10 mouse cellular contexts compared by ENCODE assay signal in the genomic region with DNA sequence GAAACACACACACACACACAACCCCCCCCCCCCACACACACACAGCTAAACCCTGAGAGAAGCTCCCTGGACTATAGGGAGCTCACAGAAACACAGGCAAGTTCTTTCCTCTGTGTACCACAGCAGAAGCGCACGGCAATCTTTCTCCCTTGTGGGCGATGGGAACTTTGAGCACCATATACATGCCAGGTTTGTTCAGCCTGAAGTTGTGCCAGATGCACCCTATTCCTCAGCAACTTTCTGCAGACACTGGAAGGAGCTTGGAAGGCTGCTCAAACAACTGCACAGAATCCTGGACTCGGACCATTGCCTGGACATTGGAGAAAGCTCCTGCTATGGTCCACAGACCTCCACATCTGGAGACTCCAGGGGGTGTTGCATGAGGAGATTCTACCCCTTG.
DNase-seq lines count a peak whose midpoint lies in the region; ATAC-seq lines count a peak whose summit lies in the region.
"Had no signal": no experiment of that assay in that cellular context is flagged by ENCODE, and none has a peak within 500 bp of the region (broad histone marks: within the 10 kb centered on the region; RNA-seq: fewer than 3 reads in every experiment).

No protein-coding gene starts in this region.

- peak; percentile 46 for ATAC-seq in frontal cortex, adult (ENCODE audit: low TSS enrichment)
- no peak for ATAC-seq in neural tube, embryonic 11.5 days (ENCODE audit: insufficient read depth, low FRiP score, low TSS enrichment)
- ATAC-seq in neural tube, embryonic 15.5 days (ENCODE audit: low FRiP score) = no peak
- ATAC-seq in limb, embryonic 12.5 days (ENCODE audit: insufficient number of reproducible peaks, insufficient read depth, low FRiP score, low TSS enrichment, low read depth) = no peak
- ATAC-seq in stomach, embryonic 16.5 days (ENCODE audit: insufficient read depth, low FRiP score) = peak; percentile 1; the same call in 1 of the 2 replicates
- no peak for ATAC-seq in monocyte, adult 5-6 weeks (replicated peaks; ENCODE audit: insufficient number of reproducible peaks, low FRiP score, low TSS enrichment, poor library complexity, severe bottlenecking)

- no peak for DNase-seq in frontal cortex, postnatal 36 days (ENCODE audit: low spot score in 2 of 2)
- no peak for DNase-seq in neural tube, embryonic 11.5 days (ENCODE audit: low spot score)
- no peak for DNase-seq in adrenal gland, postnatal 36 days
- DNase-seq: spleen, adult 18-20 months had no signal

- H3K27ac ChIP-seq in neural tube, embryonic 11.5 days (ENCODE audit: low read depth, low read length) = peak overlapping the region; percentile 56; the same call in 1 of the 2 replicates
- no peak overlapping the region; the same call in 1 of the 2 replicates for H3K27ac ChIP-seq in neural tube, embryonic 15.5 days (replicated peaks)
- H3K27ac ChIP-seq in limb, embryonic 12.5 days = 0 out of 2 replicates have a peak overlapping the region, but pooled peaks have one; percentile 12
- H3K27ac ChIP-seq in stomach, embryonic 16.5 days (ENCODE audit: low read length) = peak overlapping the region; percentile 79

- no peaks in the 10 kb centered on the region for H3K4me1 ChIP-seq in neural tube, embryonic 11.5 days (ENCODE audit: control insufficient read depth, insufficient read depth, low read length)
- peaks cover 5% of the 10 kb centered on the region; the same call in 1 of the 2 replicates for H3K4me1 ChIP-seq in neural tube, embryonic 15.5 days
- H3K4me1 ChIP-seq in limb, embryonic 12.5 days (replicated peaks) = peaks cover 8% of the 10 kb centered on the region; the same call in 1 of the 2 replicates
- H3K4me1 ChIP-seq in stomach, embryonic 16.5 days (ENCODE audit: control insufficient read depth, insufficient read depth, low read length) = peaks cover 14% of the 10 kb centered on the region; the same call in 1 of the 2 replicates

- H3K27me3 ChIP-seq in neural tube, embryonic 11.5 days (ENCODE audit: control insufficient read depth, insufficient read depth, low read length) = no peaks in the 10 kb centered on the region
- H3K27me3 ChIP-seq in neural tube, embryonic 15.5 days (replicated peaks) = no peaks in the 10 kb centered on the region
- H3K27me3 ChIP-seq in limb, embryonic 12.5 days = no peaks in the 10 kb centered on the region
- H3K27me3 ChIP-seq in stomach, embryonic 16.5 days (ENCODE audit: control insufficient read depth, insufficient read depth, low read length) = no peaks in the 10 kb centered on the region

- WGBS in neural tube, embryonic 11.5 days = 76% methylated on average over 4 of the region's 4 CpGs
- 50% methylated on average over 4 of the region's 4 CpGs for WGBS in neural tube, embryonic 15.5 days
- WGBS in limb, embryonic 12.5 days = 67% methylated on average over 4 of the region's 4 CpGs
- 60% methylated on average over 4 of the region's 4 CpGs for WGBS in stomach, embryonic 16.5 days

- H3K9ac ChIP-seq in neural tube, embryonic 11.5 days (ENCODE audit: low read length) = no peak overlapping the region
- H3K9ac ChIP-seq in neural tube, embryonic 15.5 days (replicated peaks) = no peak overlapping the region
- no peak overlapping the region for H3K9ac ChIP-seq in limb, embryonic 12.5 days (replicated peaks)
- no peak overlapping the region for H3K9ac ChIP-seq in stomach, embryonic 16.5 days (ENCODE audit: low read length)

- H3K4me2 ChIP-seq in neural tube, embryonic 11.5 days (ENCODE audit: low read depth) = no peak overlapping the region
- no peak overlapping the region for H3K4me2 ChIP-seq in neural tube, embryonic 15.5 days
- no peak overlapping the region for H3K4me2 ChIP-seq in limb, embryonic 12.5 days
- peak overlapping the region; percentile 24; the same call in 1 of the 2 replicates for H3K4me2 ChIP-seq in stomach, embryonic 16.5 days (ENCODE audit: low read depth, low read length)

- no peaks in the 10 kb centered on the region for H3K36me3 ChIP-seq in neural tube, embryonic 11.5 days (ENCODE audit: control insufficient read depth, insufficient read depth, low read length)
- no peaks in the 10 kb centered on the region for H3K36me3 ChIP-seq in neural tube, embryonic 15.5 days
- no peaks in the 10 kb centered on the region for H3K36me3 ChIP-seq in limb, embryonic 12.5 days
- no peaks in the 10 kb centered on the region for H3K36me3 ChIP-seq in stomach, embryonic 16.5 days (ENCODE audit: control insufficient read depth, insufficient read depth, low read length)

- H3K9me3 ChIP-seq in neural tube, embryonic 11.5 days (ENCODE audit: control insufficient read depth, low read length) = no peaks in the 10 kb centered on the region
- H3K9me3 ChIP-seq in neural tube, embryonic 15.5 days (replicated peaks) = no peaks in the 10 kb centered on the region
- H3K9me3 ChIP-seq in limb, embryonic 12.5 days = no peaks in the 10 kb centered on the region
- H3K9me3 ChIP-seq in stomach, embryonic 16.5 days (replicated peaks; ENCODE audit: control insufficient read depth, low read length) = no peaks in the 10 kb centered on the region

- no peak overlapping the region for H3K4me3 ChIP-seq in neural tube, embryonic 11.5 days (ENCODE audit: low read depth, low read length)
- H3K4me3 ChIP-seq in neural tube, embryonic 15.5 days (replicated peaks) = no peak overlapping the region
- H3K4me3 ChIP-seq in limb, embryonic 12.5 days (replicated peaks) = no peak overlapping the region
- H3K4me3 ChIP-seq in stomach, embryonic 16.5 days (replicated peaks; ENCODE audit: low read length) = no peak overlapping the region
- H3K4me3 ChIP-seq: erythroblast, embryonic 14.5 days had no signal

Comparison
In these comparisons a context has a peak if more than half of its experiments do, and no peak if none do; other contexts are left out.
1. ATAC-seq: peak in frontal cortex, adult (single experiment) and stomach, embryonic 16.5 days (single experiment); none in neural tube, embryonic 11.5 days (single experiment), neural tube, embryonic 15.5 days (single experiment), limb, embryonic 12.5 days (single experiment) and monocyte, adult 5-6 weeks (single experiment).